Mouse (Mus musculus) neural tube, embryonic 13.5 days (tissue): ENCODE results near the gene Dohh. TPM values are rescaled to one million over a fixed set of nuclear protein-coding genes. Genes with fewer than 3 reads are reported as not detected.
A peak's percentile ranks its signal among the peaks of the same experiment; 100 is the strongest.

Experiments
- ATAC-seq: fragments of 200-750 bp; cut with Nextera tagmentation; 2 replicates; pipeline ENCODE4 v1.8.0; 2017; ENCODE audit warnings: low read depth, mild to moderate bottlenecking, moderate TSS enrichment, moderate library complexity
- H3K27ac ChIP-seq: fragments of 300-500 bp; sonication (generic); replicated peaks from 2 replicates; pipeline ENCODE4 v1.5.1; 2015; ENCODE audit warnings: moderate library complexity, mild to moderate bottlenecking, inconsistent platforms
- H3K27me3 ChIP-seq: fragments of 300-500 bp; sonication (generic); 2 replicates; pipeline ENCODE4 v1.6.1; 2015; ENCODE audit warnings: mild to moderate bottlenecking, inconsistent platforms
- H3K36me3 ChIP-seq: fragments of 300-500 bp; sonication (generic); 2 replicates; pipeline ENCODE4 v1.6.1; 2015; ENCODE audit warnings: mild to moderate bottlenecking, inconsistent platforms
- H3K4me1 ChIP-seq: fragments of 300-500 bp; sonication (generic); replicated peaks from 2 replicates; pipeline ENCODE4 v1.6.1; 2015; ENCODE audit warnings: inconsistent platforms
- H3K4me2 ChIP-seq: fragments of 300-500 bp; sonication (generic); 2 replicates; pipeline ENCODE4 v1.6.1; 2015; ENCODE audit warnings: inconsistent platforms, mild to moderate bottlenecking, moderate library complexity
- H3K4me3 ChIP-seq: fragments of 300-500 bp; sonication (generic); 2 replicates; pipeline ENCODE4 v1.5.1; 2015; ENCODE audit warnings: mild to moderate bottlenecking, inconsistent platforms
- H3K9ac ChIP-seq: fragments of 300-500 bp; sonication (generic); 2 replicates; pipeline ENCODE4 v1.6.1; 2015; ENCODE audit warnings: moderate library complexity, mild to moderate bottlenecking, inconsistent platforms
- H3K9me3 ChIP-seq: fragments of 300-500 bp; sonication (generic); 2 replicates; pipeline ENCODE4 v1.6.1; 2016; ENCODE audit warnings: inconsistent platforms
- WGBS: fragments of 180-500 bp; shearing (Covaris S2); methylation state at CpG from one replicate; pipeline ENCODE4 v1.1.7; 2015; 5-methylcytosine and 5-hydroxymethylcytosine counted together
- polyA plus RNA-seq: library from polyadenylated mRNA; unstranded; fragments of >200 nt; fragmentation: Nextera tagmentation; extraction: Ambion mirVana; gene quantifications from 2 replicates; pipeline ENCODE4 v1.2.1, GENCODE M21; 2015

Gene Dohh
- polyA plus RNA-seq, 1 experiment from 2014 or later = 75.2 TPM

GRCm38 (mm10) chr10:81349961-81350350, 34.3 kb upstream of the Dohh start:
- H3K9ac ChIP-seq = peak overlapping the region; percentile 80
- peak overlapping the region; percentile 66 for H3K4me3 ChIP-seq
- ATAC-seq = peak; percentile 10; the same call in 1 of the 2 replicates
- H3K4me2 ChIP-seq = peak overlapping the region; percentile 85
- H3K27ac ChIP-seq = 0 out of 2 replicates have a peak overlapping the region, but pooled peaks have one; percentile 34
- no peaks in the 10 kb centered on the region for H3K9me3 ChIP-seq
- WGBS = 0% methylated on average over 29 of the region's 29 CpGs
- H3K36me3 ChIP-seq = no peaks in the 10 kb centered on the region
- peaks cover 23% of the 10 kb centered on the region for H3K27me3 ChIP-seq
- H3K4me1 ChIP-seq = peaks cover 30% of the 10 kb centered on the region

DNA sequence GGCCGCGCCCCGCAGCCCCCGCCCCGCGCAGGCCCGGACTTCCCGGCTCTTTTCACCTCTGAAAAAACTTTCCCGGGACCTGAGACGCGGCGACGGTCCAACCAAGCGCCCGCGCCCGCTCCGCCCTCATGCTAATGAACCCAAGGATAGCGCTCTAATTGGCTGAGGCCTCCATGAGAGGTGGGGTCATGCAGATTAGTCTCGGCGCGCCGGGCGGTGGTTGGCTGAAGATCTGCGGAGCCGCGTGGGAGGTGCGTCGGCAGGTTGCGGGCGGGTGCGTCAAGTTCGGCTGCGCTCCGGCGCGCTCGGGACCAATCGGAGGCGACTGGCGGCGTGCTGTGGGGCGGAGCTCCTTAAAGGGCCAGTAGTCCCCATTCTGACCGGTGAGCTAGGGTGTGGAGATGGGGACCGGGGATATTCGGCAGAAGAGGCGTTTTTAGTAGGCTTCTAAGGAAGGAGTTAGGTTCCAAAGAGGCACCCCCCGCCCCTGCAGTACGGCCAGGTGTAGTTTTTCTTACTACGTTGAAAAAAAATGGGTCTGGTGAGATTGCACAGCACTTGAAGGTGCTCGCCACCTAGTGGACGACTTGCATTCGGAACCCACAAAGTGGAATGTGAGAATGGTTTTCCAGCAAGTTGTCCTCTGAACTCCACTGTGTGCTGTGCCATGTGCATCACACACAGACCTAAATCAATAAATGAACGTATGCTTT, 33.7 kb upstream of the Dohh start, which contains the start of gene Hmg20b:
Hmg20b (minus strand) TSS at position 130 of the 713 bp plus-strand sequence.
- peak within 1 kb of the TSS; percentile 85 for H3K4me2 ChIP-seq
- H3K9ac ChIP-seq = peak within 1 kb of the TSS; percentile 80
- H3K9me3 ChIP-seq = no peaks in the 10 kb centered on the region
- peak within 1 kb of the TSS; percentile 67; the same call in 1 of the 2 replicates for H3K27ac ChIP-seq
- peaks cover 30% of the 10 kb centered on the region for H3K4me1 ChIP-seq
- H3K27me3 ChIP-seq = peaks cover 18% of the 10 kb centered on the region
- peak; percentile 96 for ATAC-seq
- H3K36me3 ChIP-seq = no peaks in the 10 kb centered on the region
- under 1% methylated on average over 54 of the region's 54 CpGs for WGBS
- H3K4me3 ChIP-seq = peak within 1 kb of the TSS; percentile 66

DNA sequence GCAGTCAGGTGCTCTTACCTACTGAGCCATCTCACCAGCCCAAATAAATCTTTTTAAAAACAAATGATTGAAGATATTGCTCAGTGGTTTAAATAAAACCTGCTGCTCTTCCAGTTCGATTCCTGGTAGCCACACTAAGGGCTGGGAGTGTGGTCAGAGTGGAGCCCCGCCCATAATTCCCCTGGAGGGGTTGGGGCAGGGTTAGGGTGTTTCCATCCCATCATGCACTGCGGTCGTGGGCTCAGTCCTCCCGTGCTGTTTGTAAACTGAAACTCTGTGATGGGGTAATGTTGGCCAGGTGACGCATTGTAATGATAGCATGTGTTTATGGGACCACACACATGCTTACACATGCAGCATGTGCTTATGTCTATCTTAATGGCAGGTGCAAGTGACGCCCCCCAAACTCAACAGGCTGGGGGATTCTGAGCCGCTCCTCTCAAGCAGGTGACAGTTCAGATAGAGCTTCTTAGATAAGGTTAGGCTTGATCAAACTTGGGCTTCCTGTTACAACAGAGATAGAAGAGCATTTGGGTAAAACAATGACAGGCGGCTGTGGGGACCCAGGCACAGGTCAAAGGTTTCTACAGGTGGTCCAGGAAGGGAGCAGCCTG, 32.4 kb upstream of the Dohh start:
- Histone ChIP-seq H3K4me2 (no peak overlapping the region), H3K4me3 (no peak overlapping the region), H3K36me3 (no peaks in the 10 kb centered on the region), H3K4me1 (peaks cover 33% of the 10 kb centered on the region), H3K9ac (no peak overlapping the region), H3K27me3 (peaks cover 13% of the 10 kb centered on the region), H3K9me3 (no peaks in the 10 kb centered on the region), H3K27ac (no peak overlapping the region)
- WGBS = 27% methylated on average over 9 of the region's 9 CpGs
- no peak for ATAC-seq

- no peak overlapping the region for H3K27ac ChIP-seq
- no peaks in the 10 kb centered on the region for H3K9me3 ChIP-seq
- WGBS = 80% methylated on average over 9 of the region's 9 CpGs
- no peak overlapping the region for H3K4me3 ChIP-seq
- no peak overlapping the region for H3K9ac ChIP-seq
- peaks cover 9% of the 10 kb centered on the region; the same call in 1 of the 2 replicates for H3K27me3 ChIP-seq
- peaks cover 42% of the 10 kb centered on the region for H3K4me1 ChIP-seq
- ATAC-seq = no peak
- H3K36me3 ChIP-seq = 0 out of 2 replicates have a peak, but pooled peaks cover under 1% of the 10 kb centered on the region
- no peak overlapping the region for H3K4me2 ChIP-seq
Observed at GRCm38 (mm10) chr10:81354738-81355477, 29.3 kb upstream of the Dohh start.

- no peaks in the 10 kb centered on the region for H3K9me3 ChIP-seq
- peaks cover 9% of the 10 kb centered on the region; the same call in 1 of the 2 replicates for H3K27me3 ChIP-seq
- H3K9ac ChIP-seq = no peak overlapping the region
- no peak for ATAC-seq
- WGBS = 85% methylated on average over 4 of the region's 4 CpGs
- H3K4me1 ChIP-seq = peaks cover 45% of the 10 kb centered on the region
- H3K4me3 ChIP-seq = no peak overlapping the region
- H3K36me3 ChIP-seq = peaks cover 4% of the 10 kb centered on the region; the same call in 1 of the 2 replicates
- H3K27ac ChIP-seq = no peak overlapping the region
- no peak overlapping the region for H3K4me2 ChIP-seq
Observed at GRCm38 (mm10) chr10:81355533-81355932, 28.7 kb upstream of the Dohh start.

DNA sequence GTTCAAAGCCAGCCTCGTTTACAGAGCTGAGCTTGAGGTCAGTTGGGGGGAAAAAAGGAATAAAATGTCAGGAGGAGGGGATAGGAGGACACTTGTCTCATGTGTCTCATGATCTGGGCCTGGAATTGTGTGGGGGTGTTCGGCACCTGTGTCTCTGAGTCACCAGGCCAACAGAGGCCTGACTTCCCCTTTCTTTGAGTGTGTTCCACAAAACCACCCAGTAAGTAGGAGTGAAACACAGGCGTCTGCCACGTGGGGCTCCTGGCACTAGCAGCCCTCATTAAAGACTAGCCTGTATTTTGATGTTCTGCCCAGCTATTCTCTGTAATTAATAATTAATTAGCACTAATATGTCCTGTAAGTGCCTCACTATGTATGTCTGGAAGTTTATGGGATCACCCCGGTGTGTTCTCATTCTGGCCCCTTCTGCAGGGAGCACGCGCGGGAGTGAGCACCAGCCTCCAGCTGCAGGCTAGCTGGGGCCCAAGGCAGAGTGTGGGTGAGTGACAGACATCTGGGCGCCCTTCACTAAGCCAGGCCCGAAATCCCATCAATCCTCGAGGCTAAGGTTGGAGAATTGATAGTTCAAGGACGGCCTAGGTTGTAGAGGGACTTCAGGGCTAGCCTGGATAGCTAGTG, 27.8 kb upstream of the Dohh start:
- ATAC-seq = peak; percentile 11; the same call in 1 of the 2 replicates
- 40% methylated on average over 12 of the region's 12 CpGs for WGBS
- H3K4me1 ChIP-seq = peaks cover 47% of the 10 kb centered on the region
- no peaks in the 10 kb centered on the region for H3K9me3 ChIP-seq
- 0 out of 2 replicates have a peak overlapping the region, but pooled peaks have one; percentile 34 for H3K27ac ChIP-seq
- H3K9ac ChIP-seq = 0 out of 2 replicates have a peak overlapping the region, but pooled peaks have one; percentile 22
- peak overlapping the region; percentile 96 for H3K4me2 ChIP-seq
- peaks cover 9% of the 10 kb centered on the region; the same call in 1 of the 2 replicates for H3K27me3 ChIP-seq
- H3K4me3 ChIP-seq = peak overlapping the region; percentile 79; the same call in 1 of the 2 replicates
- H3K36me3 ChIP-seq = peaks cover 7% of the 10 kb centered on the region; the same call in 1 of the 2 replicates

DNA sequence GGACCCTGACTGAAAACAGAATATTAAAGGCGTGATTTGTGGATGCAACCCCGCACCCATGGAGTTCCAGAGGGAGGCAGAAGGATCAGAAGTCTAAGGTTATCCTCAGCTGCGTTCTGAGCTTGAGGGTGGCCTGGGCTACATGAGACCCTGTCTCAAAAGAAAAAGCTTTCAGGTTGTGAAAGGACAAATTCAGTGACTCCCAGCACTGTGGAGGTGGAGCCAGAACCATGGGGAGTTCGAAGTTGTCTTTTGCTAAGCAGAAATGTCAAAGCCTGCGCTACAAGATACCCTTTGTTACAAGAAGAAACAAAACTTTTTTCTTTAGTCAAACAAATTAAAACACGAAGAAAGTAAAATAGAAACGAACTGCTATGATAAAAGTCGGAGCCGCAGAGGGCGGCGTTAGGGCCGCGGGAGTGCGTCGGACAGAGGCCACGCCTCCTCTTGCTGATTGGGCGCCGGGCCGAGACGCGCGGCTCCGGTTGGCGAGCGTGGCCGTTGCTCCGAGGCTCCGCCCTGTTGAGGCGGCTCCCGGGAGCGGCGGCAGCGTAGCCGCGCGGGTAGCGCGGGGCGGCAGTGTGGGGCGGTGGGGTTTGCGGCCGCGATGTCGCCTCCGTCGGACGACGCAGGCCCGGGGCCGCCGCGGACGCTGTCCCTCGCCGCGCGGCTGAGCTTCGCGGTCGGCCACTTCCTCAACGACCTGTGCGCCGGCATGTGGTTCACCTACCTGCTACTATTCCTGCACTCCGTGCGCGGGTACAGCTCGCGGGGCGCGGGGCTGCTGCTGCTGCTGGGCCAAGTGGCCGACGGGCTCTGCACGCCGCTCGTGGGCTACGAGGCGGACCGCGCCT, 27.0 kb upstream of the Dohh start, which contains the start of gene Mfsd12:
Mfsd12 (plus strand) TSS at position 501 of the 854 bp plus-strand sequence.
- peak within 1 kb of the TSS; percentile 54; the same call in 1 of the 2 replicates for H3K27ac ChIP-seq
- peaks cover 14% of the 10 kb centered on the region for H3K36me3 ChIP-seq
- peak within 1 kb of the TSS; percentile 96 for H3K4me2 ChIP-seq
- ATAC-seq = peak; percentile 92
- peaks cover 47% of the 10 kb centered on the region for H3K4me1 ChIP-seq
- H3K27me3 ChIP-seq = peaks cover 9% of the 10 kb centered on the region
- H3K4me3 ChIP-seq = peak within 1 kb of the TSS; percentile 79
- 2% methylated on average over 78 of the region's 79 CpGs for WGBS
- no peaks in the 10 kb centered on the region for H3K9me3 ChIP-seq
- H3K9ac ChIP-seq = peak within 1 kb of the TSS; percentile 90

- WGBS = 41% methylated on average over 4 of the region's 4 CpGs
Observed at GRCm38 (mm10) chr10:81358209-81358608, 26.0 kb upstream of the Dohh start.

GRCm38 (mm10) chr10:81358841-81359240, 25.4 kb upstream of the Dohh start:
- Histone ChIP-seq H3K27me3 (peaks cover 25% of the 10 kb centered on the region), H3K36me3 (peaks cover 14% of the 10 kb centered on the region), H3K4me1 (peaks cover 56% of the 10 kb centered on the region), H3K9ac (peak overlapping the region; percentile 90), H3K4me3 (peak overlapping the region; percentile 79; the same call in 1 of the 2 replicates), H3K27ac (no peak overlapping the region), H3K9me3 (no peaks in the 10 kb centered on the region), H3K4me2 (peak overlapping the region; percentile 96)
- 69% methylated on average over 1 of the region's 1 CpGs for WGBS
- ATAC-seq = no peak

More at GRCm38 (mm10) chr10:81358209-81358608, 26.0 kb upstream of the Dohh start:
- peak overlapping the region; percentile 90 for H3K9ac ChIP-seq
- peaks cover 50% of the 10 kb centered on the region for H3K4me1 ChIP-seq
- no peaks in the 10 kb centered on the region for H3K9me3 ChIP-seq
- H3K4me3 ChIP-seq = peak overlapping the region; percentile 79
- peaks cover 18% of the 10 kb centered on the region for H3K27me3 ChIP-seq
- ATAC-seq = peak; percentile 1; the same call in 1 of the 2 replicates
- no peak overlapping the region for H3K27ac ChIP-seq
- H3K36me3 ChIP-seq = peaks cover 14% of the 10 kb centered on the region
- peak overlapping the region; percentile 96 for H3K4me2 ChIP-seq

GRCm38 (mm10) chr10:81360721-81361120, 23.5 kb upstream of the Dohh start:
- Histone ChIP-seq H3K27me3 (peaks cover 41% of the 10 kb centered on the region), H3K9me3 (no peaks in the 10 kb centered on the region), H3K27ac (no peak overlapping the region), H3K36me3 (peaks cover 14% of the 10 kb centered on the region), H3K4me3 (no peak overlapping the region), H3K9ac (peak overlapping the region; percentile 28; the same call in 1 of the 2 replicates), H3K4me1 (peaks cover 75% of the 10 kb centered on the region), H3K4me2 (no peak overlapping the region)
- ATAC-seq = no peak
- WGBS = 75% methylated on average over 8 of the region's 8 CpGs
